Mouse (Mus musculus): ENCODE measurements around the gene Olfr859.
"Not testable (repeated sequence)": the region's sequence is repeated elsewhere in the genome, so short reads cannot be mapped to it uniquely, and the experiment has no call there.

The Olfr859 gene

DNA sequence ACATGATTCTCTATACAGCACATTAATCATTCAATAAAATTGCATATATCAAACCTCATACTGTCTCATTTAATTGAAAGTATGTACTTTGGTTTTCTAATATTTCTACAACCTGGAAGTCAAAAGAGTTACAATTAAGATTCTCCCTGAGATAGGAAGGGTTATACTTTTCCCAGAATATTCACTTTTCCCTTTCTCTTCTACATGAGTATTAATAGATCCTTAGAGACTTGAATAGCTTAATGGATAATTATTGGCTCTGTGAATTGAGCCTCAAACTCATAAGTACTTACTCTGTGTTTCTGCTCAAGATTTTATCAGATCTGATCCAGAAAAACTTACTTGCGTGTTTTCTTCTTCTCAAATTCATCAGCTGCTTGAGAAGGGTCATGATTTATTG, at the start of gene Olfr859:
Gene Olfr859 (plus strand): TSS at position 301 of the 400 bp plus-strand sequence.
- not testable (repeated sequence) for DNase-seq

DNA sequence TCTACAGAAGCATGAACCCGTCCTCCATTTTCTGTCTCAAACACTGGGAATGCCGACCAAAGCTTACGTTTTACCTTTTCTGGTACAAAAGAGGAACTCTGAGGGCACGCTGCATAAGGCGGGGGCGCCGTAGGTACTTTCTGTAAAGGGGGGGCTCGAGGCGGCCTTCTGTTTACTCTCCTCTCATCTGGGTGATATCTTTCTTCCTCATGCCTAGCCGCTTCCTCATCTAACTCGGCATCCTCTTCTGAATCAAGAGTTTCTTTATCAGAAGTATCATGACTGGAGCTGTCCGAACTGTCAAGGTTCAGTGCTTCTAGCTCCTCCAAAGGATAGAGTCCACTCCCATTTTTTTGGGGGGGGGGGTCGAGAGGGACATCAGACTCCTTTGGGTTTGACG, 35.6 kb upstream of the Olfr859 start:
- DNase-seq, result no peak

DNA sequence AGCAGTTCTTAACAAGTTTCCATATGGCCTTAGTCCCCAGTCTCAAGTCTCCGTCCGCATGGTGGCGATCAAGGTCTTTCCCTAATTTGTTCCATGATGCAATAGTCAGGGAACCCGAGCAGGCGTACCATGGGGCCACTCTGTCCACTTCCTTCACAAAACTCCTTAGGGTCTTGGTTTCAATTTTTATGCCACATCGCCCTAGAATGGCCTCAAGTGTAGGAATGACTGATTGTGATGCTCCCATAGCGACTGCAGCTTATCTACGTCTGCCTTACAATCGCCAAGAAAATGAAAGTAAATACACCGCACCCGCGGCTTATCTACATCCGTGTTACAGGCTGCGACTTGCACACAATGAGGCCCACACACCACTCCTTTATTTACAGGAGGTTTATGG, 35.0 kb upstream of the Olfr859 start:
- no peak for DNase-seq

DNA sequence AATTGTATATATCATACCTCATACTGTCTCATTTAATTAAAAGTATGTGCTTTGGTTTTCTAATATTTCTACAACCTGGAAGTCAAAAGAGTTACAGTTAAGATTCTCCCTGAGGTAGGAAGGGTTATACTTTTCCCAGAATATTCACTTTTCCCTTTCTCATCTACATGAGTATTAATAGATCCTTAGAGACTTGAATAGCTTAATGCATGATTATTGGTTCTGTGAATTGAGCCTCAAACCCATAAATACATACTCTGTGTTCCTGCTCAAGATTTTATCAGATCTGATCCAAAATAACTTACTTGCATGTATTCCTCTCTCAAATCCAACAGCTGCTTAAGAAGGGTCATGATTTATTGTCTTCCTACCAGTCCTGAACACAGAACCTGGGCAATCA, 24.7 kb upstream of the Olfr859 start, which contains the start of gene Olfr58:
Gene Olfr58 (plus strand): TSS at position 301 of the 400 bp plus-strand sequence.
- DNase-seq, result no peak

DNA sequence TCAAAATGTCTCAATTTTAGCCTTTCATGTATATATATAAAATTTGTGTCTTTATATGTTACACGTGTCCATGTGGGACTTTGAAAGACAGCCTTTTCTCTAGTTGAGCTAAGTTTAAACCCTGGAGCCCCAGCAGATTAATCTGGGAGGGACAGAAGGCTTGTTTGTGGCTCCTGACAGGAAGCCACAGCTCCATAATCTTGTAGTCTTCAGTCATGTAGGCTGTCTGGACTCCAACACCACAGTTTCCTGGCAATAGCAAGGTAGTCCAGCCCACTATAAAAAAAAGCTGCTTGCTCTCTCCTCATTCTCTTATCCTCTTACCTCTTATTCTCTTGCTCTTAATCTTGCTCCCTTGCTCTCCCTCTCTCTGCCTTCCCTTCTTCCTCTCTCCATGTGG, 1.7 kb upstream of the Olfr859 start:
- DNase-seq, result no peak

DNA sequence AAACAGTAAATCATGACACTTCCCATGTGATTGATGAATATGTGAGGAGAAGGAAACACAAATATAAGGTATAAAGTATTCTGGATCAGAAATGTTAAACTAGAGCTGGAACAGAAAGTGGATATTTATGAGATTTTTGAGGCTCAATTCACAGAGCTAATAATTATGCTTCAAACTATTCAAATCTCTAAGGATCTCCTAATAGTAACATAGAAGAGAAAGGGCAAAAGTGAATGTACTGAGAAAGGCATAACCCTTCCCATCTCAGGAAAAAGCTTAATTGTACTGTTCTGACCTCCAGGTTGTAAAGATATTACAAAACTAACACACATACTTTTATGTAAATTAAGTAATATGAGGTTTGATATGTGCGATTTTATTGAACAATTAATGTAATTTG, 44.9 kb downstream of the Olfr859 start, which contains the start of gene Olfr860:
Gene Olfr860 (minus strand): TSS at position 101 of the 400 bp plus-strand sequence.
- no peak for DNase-seq
